Mouse (Mus musculus): ENCODE data around the gene Ccl20. TPM values are rescaled to one million over a fixed set of nuclear protein-coding genes. Genes with fewer than 3 reads are reported as not detected.

Gene Ccl20
- polyA plus RNA-seq (2015; fragmentation: Nextera tagmentation; extraction: Ambion mirVana): not detected in 2 replicates

DNA sequence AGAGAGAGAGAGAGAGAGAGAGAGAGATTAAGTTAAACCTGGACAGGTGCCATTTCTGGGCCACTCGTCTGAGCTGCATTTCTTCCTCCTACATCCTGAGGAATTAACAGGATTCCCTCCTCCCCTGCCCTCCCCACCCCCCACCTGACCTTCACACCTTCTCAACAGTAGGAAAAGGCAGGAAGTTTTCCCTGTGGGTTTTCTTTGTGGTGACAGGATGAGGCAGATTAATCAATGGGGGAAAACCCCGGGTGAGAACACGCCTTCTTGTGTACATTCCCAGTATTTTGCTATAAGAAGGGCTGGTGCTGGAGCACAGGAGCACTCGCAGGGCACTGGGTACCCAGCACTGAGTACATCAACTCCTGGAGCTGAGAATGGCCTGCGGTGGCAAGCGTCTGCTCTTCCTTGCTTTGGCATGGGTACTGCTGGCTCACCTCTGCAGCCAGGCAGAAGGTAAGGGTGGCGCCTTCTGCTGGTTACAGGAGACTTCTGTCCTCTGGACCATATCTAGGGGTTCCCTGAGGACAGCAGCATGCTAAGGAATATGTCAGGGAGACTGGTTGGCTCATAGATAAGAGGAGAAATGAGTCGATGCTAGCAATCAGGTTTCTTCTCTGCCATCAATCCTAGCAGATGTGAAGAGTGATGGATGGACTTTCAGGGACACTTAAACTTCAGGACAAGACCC is at the start of gene Ccl20:
Gene Ccl20 (plus strand): TSS at position 320 of the 691 bp plus-strand sequence.
- Histone ChIP-seq H3K4me3 (no peak within 1 kb of the TSS), H3K4me1 (replicated peaks) (no peaks in the 10 kb centered on the region), H3K27me3 (no peaks in the 10 kb centered on the region), H3K9me3 (no peaks in the 10 kb centered on the region), H3K4me2 (no peak within 1 kb of the TSS), H3K27ac (replicated peaks) (no peak within 1 kb of the TSS), H3K36me3 (no peaks in the 10 kb centered on the region), H3K9ac (no peak within 1 kb of the TSS)
- WGBS: 47% methylated on average over 8 of the region's 8 CpGs
- no peak for ATAC-seq (ENCODE audit: low read depth)

- WGBS: 92% methylated on average over 10 of the region's 10 CpGs
- no peaks in the 10 kb centered on the region for H3K27me3 ChIP-seq
- H3K9me3 ChIP-seq: no peaks in the 10 kb centered on the region
- H3K4me3 ChIP-seq: no peak overlapping the region
- no peak overlapping the region for H3K4me2 ChIP-seq
- no peak for ATAC-seq (ENCODE audit: low read depth)
- H3K4me1 ChIP-seq (replicated peaks): no peaks in the 10 kb centered on the region
- H3K27ac ChIP-seq (replicated peaks): no peak overlapping the region
- no peaks in the 10 kb centered on the region for H3K36me3 ChIP-seq
- H3K9ac ChIP-seq: no peak overlapping the region
Measured at GRCm38 (mm10) chr1:83067205-83067604, 49.4 kb upstream of the Ccl20 start.

- H3K4me3 ChIP-seq: peak overlapping the region; percentile 16; the same call in 1 of the 2 replicates
- H3K27ac ChIP-seq (replicated peaks): no peak overlapping the region
- H3K4me1 ChIP-seq (replicated peaks): peaks cover 5% of the 10 kb centered on the region; the same call in 1 of the 2 replicates
- 0 out of 2 replicates have a peak, but pooled peaks have one; percentile 27 for ATAC-seq (ENCODE audit: low read depth)
- no peaks in the 10 kb centered on the region for H3K9me3 ChIP-seq
- 36% methylated on average over 15 of the region's 15 CpGs for WGBS
- no peaks in the 10 kb centered on the region for H3K36me3 ChIP-seq
- H3K4me2 ChIP-seq: peak overlapping the region; percentile 52
- H3K27me3 ChIP-seq: no peaks in the 10 kb centered on the region
- H3K9ac ChIP-seq: no peak overlapping the region
Measured at GRCm38 (mm10) chr1:83075526-83076189, 40.9 kb upstream of the Ccl20 start.

- H3K27me3 ChIP-seq: no peaks in the 10 kb centered on the region
- no peak overlapping the region for H3K27ac ChIP-seq (replicated peaks)
- H3K4me3 ChIP-seq: peak overlapping the region; percentile 16; the same call in 1 of the 2 replicates
- WGBS: 50% methylated on average over 11 of the region's 11 CpGs
- peak overlapping the region; percentile 52 for H3K4me2 ChIP-seq
- H3K4me1 ChIP-seq (replicated peaks): peaks cover 5% of the 10 kb centered on the region; the same call in 1 of the 2 replicates
- ATAC-seq (ENCODE audit: low read depth): peak; percentile 65; the same call in 1 of the 2 replicates
- H3K9ac ChIP-seq: no peak overlapping the region
- no peaks in the 10 kb centered on the region for H3K36me3 ChIP-seq
- H3K9me3 ChIP-seq: no peaks in the 10 kb centered on the region
Measured at GRCm38 (mm10) chr1:83076190-83076917, 40.2 kb upstream of the Ccl20 start.

DNA sequence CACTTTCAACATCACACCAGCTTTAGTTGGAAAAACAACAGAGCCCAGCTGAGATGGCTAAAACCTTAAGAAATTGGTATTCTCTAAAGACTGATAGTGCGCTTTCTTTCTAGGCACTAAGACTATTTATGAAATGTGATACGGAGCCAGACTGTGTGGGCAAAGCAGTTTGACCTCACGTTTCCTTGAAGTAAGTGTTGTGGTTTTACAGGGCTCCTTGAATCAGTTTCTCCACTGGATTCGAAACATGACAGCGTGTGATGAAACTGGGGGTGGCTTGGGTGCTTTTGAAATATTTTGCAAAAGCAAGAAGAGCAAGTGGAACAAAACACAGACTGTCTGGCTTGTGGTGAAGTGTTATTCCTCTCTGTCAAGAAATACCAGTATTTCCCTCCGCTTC is 39.5 kb upstream of the Ccl20 start:
- Histone ChIP-seq H3K9me3 (no peaks in the 10 kb centered on the region), H3K36me3 (no peaks in the 10 kb centered on the region), H3K27me3 (no peaks in the 10 kb centered on the region), H3K9ac (no peak overlapping the region), H3K4me2 (no peak overlapping the region), H3K27ac (replicated peaks) (no peak overlapping the region), H3K4me1 (replicated peaks) (peaks cover 5% of the 10 kb centered on the region; the same call in 1 of the 2 replicates), H3K4me3 (no peak overlapping the region)
- ATAC-seq (ENCODE audit: low read depth): no peak
- 83% methylated on average over 6 of the region's 6 CpGs for WGBS

DNA sequence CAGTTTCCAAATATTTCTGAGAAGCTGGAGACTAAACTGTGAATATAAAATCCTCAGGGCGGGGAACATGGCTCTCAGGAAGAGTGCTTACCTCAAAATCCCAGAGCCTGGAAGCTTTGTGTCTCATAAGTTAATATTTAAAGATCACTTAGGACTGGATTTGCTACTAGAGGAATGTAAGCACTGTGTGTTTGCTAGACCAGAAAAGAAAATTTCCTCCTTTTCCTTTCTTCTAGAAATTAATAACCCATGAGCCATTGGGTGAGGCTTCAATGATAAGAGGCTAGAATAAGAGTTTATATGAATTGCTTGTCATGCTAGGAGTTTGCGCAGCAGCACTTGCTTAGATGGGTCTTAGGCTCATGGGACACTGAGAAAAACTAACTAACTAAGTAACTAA is 31.8 kb upstream of the Ccl20 start:
- Histone ChIP-seq H3K4me3 (no peak overlapping the region), H3K36me3 (no peaks in the 10 kb centered on the region), H3K9ac (no peak overlapping the region), H3K9me3 (no peaks in the 10 kb centered on the region), H3K27me3 (no peaks in the 10 kb centered on the region), H3K4me1 (replicated peaks) (no peaks in the 10 kb centered on the region), H3K4me2 (no peak overlapping the region), H3K27ac (replicated peaks) (no peak overlapping the region)
- WGBS: 89% methylated on average over 2 of the region's 2 CpGs
- no peak for ATAC-seq (ENCODE audit: low read depth)

- no peaks in the 10 kb centered on the region for H3K36me3 ChIP-seq
- H3K4me2 ChIP-seq: no peak overlapping the region
- no peak overlapping the region for H3K9ac ChIP-seq
- H3K9me3 ChIP-seq: no peaks in the 10 kb centered on the region
- H3K27ac ChIP-seq (replicated peaks): no peak overlapping the region
- 72% methylated on average over 3 of the region's 3 CpGs for WGBS
- H3K27me3 ChIP-seq: no peaks in the 10 kb centered on the region
- H3K4me1 ChIP-seq (replicated peaks): no peaks in the 10 kb centered on the region
- no peak for ATAC-seq (ENCODE audit: low read depth)
- H3K4me3 ChIP-seq: no peak overlapping the region
Measured at GRCm38 (mm10) chr1:83091268-83091667, 25.3 kb upstream of the Ccl20 start.

DNA sequence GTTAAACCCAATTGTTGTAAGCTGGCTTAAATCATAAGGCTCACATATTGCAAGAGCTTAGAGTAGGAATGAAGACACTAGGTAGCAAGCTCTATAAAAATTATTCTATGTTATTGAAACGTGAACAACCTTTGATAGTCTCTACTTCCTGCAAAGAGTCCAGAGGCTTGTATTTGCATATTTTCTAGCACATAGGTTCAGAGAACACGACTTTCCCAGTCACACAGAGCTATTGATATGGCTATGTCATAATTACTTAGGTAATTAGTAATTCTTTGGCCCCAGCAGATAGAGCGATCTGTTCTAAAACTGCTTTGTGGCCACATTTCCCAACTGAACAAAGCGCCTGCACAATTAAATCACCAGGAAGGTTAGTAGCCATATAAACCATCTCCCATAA is 19.6 kb upstream of the Ccl20 start:
- ATAC-seq (ENCODE audit: low read depth): no peak
- H3K4me2 ChIP-seq: no peak overlapping the region
- H3K4me3 ChIP-seq: no peak overlapping the region
- peaks cover 5% of the 10 kb centered on the region for H3K4me1 ChIP-seq (replicated peaks)
- H3K9me3 ChIP-seq: no peaks in the 10 kb centered on the region
- WGBS: 75% methylated on average over 4 of the region's 4 CpGs
- H3K9ac ChIP-seq: no peak overlapping the region
- H3K36me3 ChIP-seq: no peaks in the 10 kb centered on the region
- no peaks in the 10 kb centered on the region for H3K27me3 ChIP-seq
- H3K27ac ChIP-seq (replicated peaks): no peak overlapping the region

- Histone ChIP-seq H3K27ac (replicated peaks) (no peak overlapping the region), H3K27me3 (no peaks in the 10 kb centered on the region), H3K4me3 (no peak overlapping the region), H3K9ac (no peak overlapping the region), H3K36me3 (no peaks in the 10 kb centered on the region), H3K4me1 (replicated peaks) (peaks cover 9% of the 10 kb centered on the region), H3K4me2 (no peak overlapping the region), H3K9me3 (no peaks in the 10 kb centered on the region)
- WGBS: 78% methylated on average over 2 of the region's 2 CpGs
- no peak for ATAC-seq (ENCODE audit: low read depth)
Measured at GRCm38 (mm10) chr1:83099160-83099559, 17.4 kb upstream of the Ccl20 start.

- Histone ChIP-seq H3K27ac (replicated peaks) (no peak overlapping the region), H3K36me3 (no peaks in the 10 kb centered on the region), H3K9me3 (no peaks in the 10 kb centered on the region), H3K9ac (no peak overlapping the region), H3K27me3 (no peaks in the 10 kb centered on the region), H3K4me2 (no peak overlapping the region), H3K4me1 (replicated peaks) (peaks cover 9% of the 10 kb centered on the region), H3K4me3 (no peak overlapping the region)
- 89% methylated on average over 7 of the region's 7 CpGs for WGBS
- ATAC-seq (ENCODE audit: low read depth): no peak
Measured at GRCm38 (mm10) chr1:83099580-83100137, 16.9 kb upstream of the Ccl20 start.

- Histone ChIP-seq H3K4me1 (replicated peaks) (peaks cover 9% of the 10 kb centered on the region), H3K4me3 (no peak overlapping the region), H3K36me3 (no peaks in the 10 kb centered on the region), H3K27ac (replicated peaks) (no peak overlapping the region), H3K9ac (no peak overlapping the region), H3K27me3 (no peaks in the 10 kb centered on the region), H3K9me3 (no peaks in the 10 kb centered on the region), H3K4me2 (no peak overlapping the region)
- ATAC-seq (ENCODE audit: low read depth): peak; percentile 63; the same call in 1 of the 2 replicates
- WGBS: 42% methylated on average over 3 of the region's 3 CpGs
Measured at GRCm38 (mm10) chr1:83101891-83102290, 14.7 kb upstream of the Ccl20 start.

DNA sequence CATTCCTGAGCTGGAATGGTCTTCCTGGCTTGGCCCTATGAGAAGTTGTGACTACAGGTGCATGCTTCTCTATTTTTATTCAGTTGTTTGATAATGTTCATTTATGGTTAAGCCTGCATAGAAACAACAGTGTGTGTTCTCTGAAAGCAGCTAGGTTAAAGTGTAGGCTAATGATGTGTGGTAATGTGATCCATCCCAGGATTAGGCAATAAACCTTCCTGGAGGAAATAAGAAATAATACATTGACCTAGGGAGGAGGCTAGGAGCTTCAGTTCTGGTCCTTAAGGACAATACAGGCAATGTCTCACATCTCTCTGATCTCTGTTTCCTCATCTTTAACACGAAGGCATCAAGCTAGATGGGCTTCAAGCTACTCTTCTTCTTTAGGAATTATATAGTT is 11.1 kb upstream of the Ccl20 start:
- Histone ChIP-seq H3K9ac (no peak overlapping the region), H3K27me3 (no peaks in the 10 kb centered on the region), H3K4me3 (no peak overlapping the region), H3K4me2 (no peak overlapping the region), H3K27ac (replicated peaks) (no peak overlapping the region), H3K36me3 (no peaks in the 10 kb centered on the region), H3K9me3 (no peaks in the 10 kb centered on the region), H3K4me1 (replicated peaks) (peaks cover 9% of the 10 kb centered on the region)
- WGBS: 51% methylated on average over 1 of the region's 1 CpGs
- no peak for ATAC-seq (ENCODE audit: low read depth)

Data from neural tube, embryonic 13.5 days (tissue).